Mouse (Mus musculus): ENCODE data around the gene Atp5mpl. TPM values are rescaled to one million over a fixed set of nuclear protein-coding genes. Genes with fewer than 3 reads are reported as not detected.
"Not testable (repeated sequence)": the region's sequence is repeated elsewhere in the genome, so short reads cannot be mapped to it uniquely, and the experiment has no call there.

Atp5mpl gene
- polyA plus RNA-seq, 1 experiment, result not detected

GRCm38 (mm10) chr12:111963339-111963738 is 3.4 kb downstream of the Atp5mpl start:
- Histone ChIP-seq H3K4me3 (ENCODE audit: insufficient read depth, low read depth, low read length) (no peak overlapping the region), H3K27ac (ENCODE audit: insufficient read depth, low read depth, low read length) (no peak overlapping the region), H3K4me1 (ENCODE audit: control insufficient read depth, insufficient read depth, low read length) (peaks cover 3% of the 10 kb centered on the region; the same call in 1 of the 2 replicates)
- 53% methylated on average over 5 of the region's 5 CpGs for WGBS
- TF ChIP-seq POLR2A (IDR thresholded peaks at IDR 0.05; ENCODE audit: insufficient read depth, low read depth, low read length) (no peak), CTCF (IDR thresholded peaks at IDR 0.05; ENCODE audit: insufficient read depth, low read depth, low read length) (no peak)

- WGBS, result 35% methylated on average over 9 of the region's 9 CpGs
- Histone ChIP-seq H3K4me3 (ENCODE audit: insufficient read depth, low read depth, low read length) (no peak overlapping the region), H3K27ac (ENCODE audit: insufficient read depth, low read depth, low read length) (no peak overlapping the region), H3K4me1 (ENCODE audit: control insufficient read depth, insufficient read depth, low read length) (no peaks in the 10 kb centered on the region)
- no peak for TF ChIP-seq POLR2A (IDR thresholded peaks at IDR 0.05; ENCODE audit: insufficient read depth, low read depth, low read length)
- TF ChIP-seq CTCF (IDR thresholded peaks at IDR 0.05; ENCODE audit: insufficient read depth, low read depth, low read length), result peak; percentile 33; the same call in 1 of the 2 replicates
Observed at GRCm38 (mm10) chr12:111958101-111958865, 8.5 kb downstream of the Atp5mpl start.

- Histone ChIP-seq H3K4me1 (ENCODE audit: control insufficient read depth, insufficient read depth, low read length) (peaks cover 8% of the 10 kb centered on the region; the same call in 1 of the 2 replicates), H3K27ac (ENCODE audit: insufficient read depth, low read depth, low read length) (no peak overlapping the region), H3K4me3 (ENCODE audit: insufficient read depth, low read depth, low read length) (no peak overlapping the region)
- TF ChIP-seq POLR2A (IDR thresholded peaks at IDR 0.05; ENCODE audit: insufficient read depth, low read depth, low read length) (no peak), CTCF (IDR thresholded peaks at IDR 0.05; ENCODE audit: insufficient read depth, low read depth, low read length) (no peak)
- 83% methylated on average over 5 of the region's 5 CpGs for WGBS
Observed at GRCm38 (mm10) chr12:111956173-111956572, 10.6 kb downstream of the Atp5mpl start.

- no peak for TF ChIP-seq CTCF (IDR thresholded peaks at IDR 0.05; ENCODE audit: insufficient read depth, low read depth, low read length)
- no peak for TF ChIP-seq POLR2A (IDR thresholded peaks at IDR 0.05; ENCODE audit: insufficient read depth, low read depth, low read length)
- 0 out of 2 replicates have a peak overlapping the region, but pooled peaks have one; percentile 4 for H3K27ac ChIP-seq (ENCODE audit: insufficient read depth, low read depth, low read length)
- peaks cover 8% of the 10 kb centered on the region; the same call in 1 of the 2 replicates for H3K4me1 ChIP-seq (ENCODE audit: control insufficient read depth, insufficient read depth, low read length)
- whole genome bisulfite sequencing, result 45% methylated on average over 5 of the region's 5 CpGs
- H3K4me3 ChIP-seq (ENCODE audit: insufficient read depth, low read depth, low read length), result no peak overlapping the region
Observed at GRCm38 (mm10) chr12:111951701-111952100, 15.1 kb downstream of the Atp5mpl start.

- H3K27ac ChIP-seq (ENCODE audit: insufficient read depth, low read depth, low read length), result no peak overlapping the region
- WGBS, result 81% methylated on average over 5 of the region's 5 CpGs
Observed at GRCm38 (mm10) chr12:111950486-111950885, 16.3 kb downstream of the Atp5mpl start.

GRCm38 (mm10) chr12:111946716-111947115 is 20.1 kb downstream of the Atp5mpl start:
- H3K27ac ChIP-seq (ENCODE audit: insufficient read depth, low read depth, low read length), result no peak overlapping the region
- WGBS, result 76% methylated on average over 2 of the region's 2 CpGs
- no peak for TF ChIP-seq POLR2A (IDR thresholded peaks at IDR 0.05; ENCODE audit: insufficient read depth, low read depth, low read length)
- no peak for TF ChIP-seq CTCF (IDR thresholded peaks at IDR 0.05; ENCODE audit: insufficient read depth, low read depth, low read length)

More at GRCm38 (mm10) chr12:111950486-111950885, 16.3 kb downstream of the Atp5mpl start:
- TF ChIP-seq CTCF (IDR thresholded peaks at IDR 0.05; ENCODE audit: insufficient read depth, low read depth, low read length) (no peak), POLR2A (IDR thresholded peaks at IDR 0.05; ENCODE audit: insufficient read depth, low read depth, low read length) (no peak)
- Histone ChIP-seq H3K4me3 (ENCODE audit: insufficient read depth, low read depth, low read length) (no peak overlapping the region), H3K4me1 (ENCODE audit: control insufficient read depth, insufficient read depth, low read length) (peaks cover 8% of the 10 kb centered on the region; the same call in 1 of the 2 replicates)

GRCm38 (mm10) chr12:111945765-111946655 is 20.8 kb downstream of the Atp5mpl start:
- 63% methylated on average over 13 of the region's 15 CpGs for WGBS
- not testable (repeated sequence) for H3K27ac ChIP-seq (ENCODE audit: insufficient read depth, low read depth, low read length); H3K4me1 ChIP-seq (ENCODE audit: control insufficient read depth, insufficient read depth, low read length); H3K4me3 ChIP-seq (ENCODE audit: insufficient read depth, low read depth, low read length)

More at GRCm38 (mm10) chr12:111946716-111947115, 20.1 kb downstream of the Atp5mpl start:
- no peak overlapping the region for H3K4me3 ChIP-seq (ENCODE audit: insufficient read depth, low read depth, low read length)
- 0 out of 2 replicates have a peak, but pooled peaks cover 3% of the 10 kb centered on the region for H3K4me1 ChIP-seq (ENCODE audit: control insufficient read depth, insufficient read depth, low read length)

- Histone ChIP-seq H3K27ac (ENCODE audit: insufficient read depth, low read depth, low read length) (no peak overlapping the region), H3K4me3 (ENCODE audit: insufficient read depth, low read depth, low read length) (no peak overlapping the region), H3K4me1 (ENCODE audit: control insufficient read depth, insufficient read depth, low read length) (no peaks in the 10 kb centered on the region)
- WGBS, result 66% methylated on average over 8 of the region's 8 CpGs
- no peak for TF ChIP-seq CTCF (IDR thresholded peaks at IDR 0.05; ENCODE audit: insufficient read depth, low read depth, low read length)
- TF ChIP-seq POLR2A (IDR thresholded peaks at IDR 0.05; ENCODE audit: insufficient read depth, low read depth, low read length), result no peak
Observed at GRCm38 (mm10) chr12:111945115-111945514, 21.7 kb downstream of the Atp5mpl start.

GRCm38 (mm10) chr12:111944065-111944987 is 22.5 kb downstream of the Atp5mpl start:
- not testable (repeated sequence) for H3K4me1 ChIP-seq (ENCODE audit: control insufficient read depth, insufficient read depth, low read length); H3K4me3 ChIP-seq (ENCODE audit: insufficient read depth, low read depth, low read length); H3K27ac ChIP-seq (ENCODE audit: insufficient read depth, low read depth, low read length)
- WGBS, result 79% methylated on average over 16 of the region's 20 CpGs
